Mouse (Mus musculus) megakaryocyte progenitor cell, adult 5-6 weeks (primary cell): ENCODE measurements around the gene Gpatch2l. TPM values are rescaled to one million over a fixed set of nuclear protein-coding genes. Genes with fewer than 3 reads are reported as not detected.

Experiments used
- ATAC-seq: replicated peaks from 2 replicates; pipeline ENCODE4 v1.8.0; 2016; ENCODE audit warnings: mild to moderate bottlenecking, moderate TSS enrichment, inconsistent platforms; ENCODE audit not compliant: poor library complexity
- total RNA-seq, 2 experiments: library from RNA; stranded (forward) in 1 of 2; stranded (reverse) in 1 of 2; fragments of 157-497, 149-512 nt in 1 of 2; fragments of 200-1000 nt in 1 of 2; gene quantifications; 2 replicates each; pipeline versions ENCODE4 v1.2.3 to v1.2.4; 2015 to 2017

Gpatch2l gene
- total RNA-seq (2015) (17.1 and 17.6 TPM in 2 replicates), total RNA-seq (2017) (23.0 and 27.3 TPM in 2 replicates)

- peak; percentile 98 for ATAC-seq
Measured at GRCm38 (mm10) chr12:86241604-86242536, at the start of gene Gpatch2l. Gene Gpatch2l, plus strand, starts transcription at chr12:86241858.

- no peak for ATAC-seq
Measured at GRCm38 (mm10) chr12:86192036-86192449, 49.6 kb upstream of the Gpatch2l start.

- ATAC-seq: no peak
Measured at GRCm38 (mm10) chr12:86196944-86197343, 44.7 kb upstream of the Gpatch2l start.

GRCm38 (mm10) chr12:86203443-86204057, 38.1 kb upstream of the Gpatch2l start:
- ATAC-seq: no peak

GRCm38 (mm10) chr12:86211099-86211520, 30.5 kb upstream of the Gpatch2l start:
- ATAC-seq: no peak

GRCm38 (mm10) chr12:86212693-86213470, 28.8 kb upstream of the Gpatch2l start:
- peak; percentile 76 for ATAC-seq

- ATAC-seq: no peak
Measured at GRCm38 (mm10) chr12:86214201-86214600, 27.5 kb upstream of the Gpatch2l start.

GRCm38 (mm10) chr12:86216687-86217421, 24.8 kb upstream of the Gpatch2l start:
- ATAC-seq: no peak

GRCm38 (mm10) chr12:86220200-86221021, 21.2 kb upstream of the Gpatch2l start:
- ATAC-seq: no peak

GRCm38 (mm10) chr12:86221074-86221703, 20.5 kb upstream of the Gpatch2l start:
- ATAC-seq: no peak

GRCm38 (mm10) chr12:86234295-86234694, 7.4 kb upstream of the Gpatch2l start:
- ATAC-seq: no peak

GRCm38 (mm10) chr12:86238736-86239135, 2.9 kb upstream of the Gpatch2l start:
- ATAC-seq: no peak

- ATAC-seq: peak; percentile 59
Measured at GRCm38 (mm10) chr12:86242563-86242962, 905 bp downstream of the Gpatch2l start.

- ATAC-seq: no peak
Measured at GRCm38 (mm10) chr12:86243936-86244335, 2.3 kb downstream of the Gpatch2l start.

GRCm38 (mm10) chr12:86250183-86250582, 8.5 kb downstream of the Gpatch2l start:
- no peak for ATAC-seq

GRCm38 (mm10) chr12:86254910-86255309, 13.3 kb downstream of the Gpatch2l start:
- ATAC-seq: no peak

- no peak for ATAC-seq
Measured at GRCm38 (mm10) chr12:86271626-86272025, 30.0 kb downstream of the Gpatch2l start.

- no peak for ATAC-seq
Measured at GRCm38 (mm10) chr12:86274246-86274645, 32.6 kb downstream of the Gpatch2l start.

GRCm38 (mm10) chr12:86275731-86276130, 34.1 kb downstream of the Gpatch2l start:
- no peak for ATAC-seq
